Mouse (Mus musculus): Measurements from ENCODE around the gene Ano10.

GRCm38 (mm10) chr9:122245471-122245870, 48.8 kb downstream of the Ano10 start:
- no peak for TF ChIP-seq POLR2A (IDR thresholded peaks at IDR 0.05; ENCODE audit: borderline replicate concordance, control insufficient read depth, low read depth, low read length)
- no peak for TF ChIP-seq CTCF (IDR thresholded peaks at IDR 0.05; ENCODE audit: control insufficient read depth, insufficient read depth, low read length)

Measured in bone marrow, adult 2 months (tissue).